Mouse (Mus musculus) MEL (cell line): ENCODE results near the gene Tsga10. TPM values are rescaled to one million over a fixed set of nuclear protein-coding genes. Genes with fewer than 3 reads are reported as not detected.

Experiments
- DNase-seq: peaks from one replicate; pipeline ENCODE4 v3.0.0; 2011; ENCODE audit warnings: low read depth, low spot score
- H3K27ac ChIP-seq: 2 replicates; pipeline ENCODE4 v1.5.1; 2012; ENCODE audit warnings: low read depth, mild to moderate bottlenecking, control low read depth, low read length, moderate library complexity; ENCODE audit not compliant: control insufficient read depth
- H3K27me3 ChIP-seq, 2 experiments: fragments of 150-350 bp in 1 of 2; sonication (generic) in 1 of 2; 2 replicates each; pipeline ENCODE4 v1.6.1; 2012; ENCODE audit warnings: low read length in 2 of 2, mild to moderate bottlenecking in 2 of 2, improper control_type of control experiment in 1 of 2, moderate library complexity in 1 of 2; ENCODE audit not compliant: insufficient read depth in 2 of 2, control insufficient read depth in 1 of 2
- H3K36me3 ChIP-seq, 2 experiments: 2 replicates each; pipeline ENCODE4 v1.6.1; 2012 to 2014; ENCODE audit warnings: low read length in 2 of 2, improper control_type of control experiment in 1 of 2, inconsistent platforms in 1 of 2, mild to moderate bottlenecking in 1 of 2; ENCODE audit not compliant: insufficient read depth in 2 of 2, control insufficient read depth in 1 of 2
- H3K4me1 ChIP-seq, 2 experiments: fragments of 150-350 bp in 1 of 2; sonication (generic) in 1 of 2; 2 replicates each; pipeline ENCODE4 v1.6.1; 2012; ENCODE audit warnings: low read length in 2 of 2, improper control_type of control experiment in 1 of 2, mild to moderate bottlenecking in 1 of 2; ENCODE audit not compliant: insufficient read depth in 2 of 2, control insufficient read depth in 1 of 2
- H3K4me3 ChIP-seq, 2 experiments: fragments of 150-350 bp in 1 of 2; sonication (generic) in 1 of 2; 2 replicates each; pipeline ENCODE4 v1.5.1; 2012; ENCODE audit warnings: low read depth in 2 of 2, low read length in 2 of 2, mild to moderate bottlenecking in 2 of 2, moderate library complexity in 2 of 2, control low read depth in 1 of 2, improper control_type of control experiment in 1 of 2; ENCODE audit not compliant: control insufficient read depth in 1 of 2, insufficient read depth in 1 of 2
- H3K79me2 ChIP-seq: 2 replicates; pipeline ENCODE4 v1.6.1; 2012; ENCODE audit warnings: mild to moderate bottlenecking, low read length, moderate library complexity; ENCODE audit not compliant: control insufficient read depth, poor library complexity, insufficient read depth
- H3K9ac ChIP-seq: 2 replicates; pipeline ENCODE4 v1.6.1; 2012; ENCODE audit warnings: low read depth, mild to moderate bottlenecking, control low read depth, low read length, moderate library complexity; ENCODE audit not compliant: control insufficient read depth, poor library complexity, severe bottlenecking
- H3K9me3 ChIP-seq: fragments of 150-350 bp; sonication (generic); replicated peaks from 2 replicates; pipeline ENCODE4 v1.6.1; 2012; ENCODE audit warnings: mild to moderate bottlenecking, low read length, improper control_type of control experiment, moderate library complexity; ENCODE audit not compliant: insufficient read depth
- BHLHE40 ChIP-seq: IDR thresholded peaks from 2 replicates; pipeline ENCODE4 v1.6.1; 2012; ENCODE audit warnings: low read depth, mild to moderate bottlenecking, inconsistent platforms, low read length, improper control_type of control experiment, borderline replicate concordance
- CHD2 ChIP-seq: IDR thresholded peaks from 2 replicates; pipeline ENCODE4 v1.6.1; 2011; ENCODE audit warnings: low read length, improper control_type of control experiment
- JUND ChIP-seq: IDR thresholded peaks from 2 replicates; pipeline ENCODE4 v1.6.1; 2011; ENCODE audit warnings: low read depth, mild to moderate bottlenecking, improper control_type of control experiment, low read length
- KAT2A ChIP-seq: conservative IDR thresholded peaks from 2 replicates; pipeline ENCODE4 v1.6.1; 2012; ENCODE audit warnings: low read depth, low read length, improper control_type of control experiment, inconsistent platforms
- MAFK ChIP-seq: IDR thresholded peaks from 2 replicates; pipeline ENCODE4 v1.6.1; 2011; ENCODE audit warnings: low read depth, mild to moderate bottlenecking, low read length, improper control_type of control experiment, borderline replicate concordance
- MEF2A ChIP-seq: IDR thresholded peaks from 2 replicates; pipeline ENCODE4 v1.6.1; 2014; ENCODE audit warnings: low read depth, mild to moderate bottlenecking, inconsistent platforms, low read length, improper control_type of control experiment; ENCODE audit not compliant: poor library complexity, insufficient replicate concordance, severe bottlenecking; ENCODE audit errors: extremely low read depth
- NRF1 ChIP-seq: IDR thresholded peaks from 2 replicates; pipeline ENCODE4 v1.6.1; 2014; ENCODE audit warnings: low read depth, mild to moderate bottlenecking, inconsistent platforms, low read length, improper control_type of control experiment, moderate library complexity; ENCODE audit not compliant: poor library complexity, insufficient read depth, severe bottlenecking
- RAD21 ChIP-seq: IDR thresholded peaks from 2 replicates; pipeline ENCODE4 v1.6.1; 2011; ENCODE audit warnings: mild to moderate bottlenecking, low read depth, low read length, improper control_type of control experiment
- SMC3 ChIP-seq: IDR thresholded peaks from 2 replicates; pipeline ENCODE4 v1.6.1; 2011; ENCODE audit warnings: low read depth, low read length, improper control_type of control experiment
- TCF12 ChIP-seq: IDR thresholded peaks from 2 replicates; pipeline ENCODE4 v1.6.1; 2014; ENCODE audit warnings: low read depth, mild to moderate bottlenecking, inconsistent platforms, low read length, improper control_type of control experiment, moderate library complexity
- USF2 ChIP-seq, 2 experiments: IDR thresholded peaks; 2 replicates each; pipeline ENCODE4 v1.6.1; 2011 to 2012; ENCODE audit warnings: improper control_type of control experiment in 2 of 2, low read length in 2 of 2, borderline replicate concordance in 1 of 2, inconsistent platforms in 1 of 2, low read depth in 1 of 2, mild to moderate bottlenecking in 1 of 2; ENCODE audit not compliant: insufficient read depth in 1 of 2
- ZMIZ1 ChIP-seq: IDR thresholded peaks from 2 replicates; pipeline ENCODE4 v1.6.1; 2012; ENCODE audit warnings: low read depth, mild to moderate bottlenecking, inconsistent platforms, low read length, improper control_type of control experiment, moderate library complexity
- ZNF384 ChIP-seq: IDR thresholded peaks from 2 replicates; pipeline ENCODE4 v1.6.1; 2012; ENCODE audit warnings: low read depth, mild to moderate bottlenecking, inconsistent platforms, low read length, improper control_type of control experiment
- polyA plus RNA-seq, 2 experiments: library from polyadenylated mRNA; stranded (reverse) in 1 of 2; unstranded in 1 of 2; fragments of >175 nt in 1 of 2; fragments of >200 nt in 1 of 2; gene quantifications; 2 replicates each; pipeline versions ENCODE4 v1.2.1 to v1.2.4; 2012; ENCODE audit warnings: low replicate concordance in 2 of 2, low read depth in 1 of 2; ENCODE audit not compliant: insufficient read length in 2 of 2, insufficient read depth in 1 of 2, missing spikeins in 1 of 2
- total RNA-seq: library from RNA; depleted of rRNA; stranded (reverse); fragments of 300-350 nt; gene quantifications from 2 replicates; pipeline ENCODE4 v1.2.3, GENCODE M21; 2012

Tsga10 gene
- total and polyA plus RNA-seq, 3 experiments: 0.35 to 0.64 TPM; not detected in 1

- no peak overlapping the region for H3K9ac ChIP-seq
- H3K36me3 ChIP-seq: peaks cover 0 to 7% of the 10 kb centered on the region in 2 experiments; a peak in 2 of 4 replicates
- H3K27ac ChIP-seq: no peak overlapping the region
- TF ChIP-seq ZNF384: peak; percentile 32; the same call in 1 of the 2 replicates
- TF ChIP-seq CHD2: no peak
- no peak for TF ChIP-seq USF2 (IDR thresholded peaks at IDR 0.05; ENCODE audit: borderline replicate concordance in 1 of 2, insufficient read depth in 1 of 2, low read depth in 1 of 2, low read length in 2 of 2)
- no peaks in the 10 kb centered on the region for H3K27me3 ChIP-seq
- no peak overlapping the region for H3K4me3 ChIP-seq
- no peak for DNase-seq
- no peaks in the 10 kb centered on the region for H3K9me3 ChIP-seq
- no peaks in the 10 kb centered on the region for H3K79me2 ChIP-seq
- 0 out of 4 replicates have a peak, but pooled peaks cover 0 to 4% of the 10 kb centered on the region in 2 experiments for H3K4me1 ChIP-seq
Observed at GRCm38 (mm10) chr1:37883411-37883810, 17.2 kb upstream of the Tsga10 start.

- H3K36me3 ChIP-seq: peaks cover 5% of the 10 kb centered on the region in 2 experiments
Observed at GRCm38 (mm10) chr1:37877736-37878460, 11.7 kb upstream of the Tsga10 start.

GRCm38 (mm10) chr1:37873157-37873556 lies 6.9 kb upstream of the Tsga10 start:
- Histone ChIP-seq H3K27me3 (no peaks in the 10 kb centered on the region), H3K36me3 (peaks cover 0 to 13% of the 10 kb centered on the region in 2 experiments; a peak in 3 of 4 replicates), H3K4me3 (peak overlapping the region; percentile 81 to 82), H3K79me2 (no peaks in the 10 kb centered on the region; the same call in 1 of the 2 replicates), H3K4me1 (peaks cover 2 to 13% of the 10 kb centered on the region in 2 experiments; a peak in 3 of 4 replicates), H3K9ac (peak overlapping the region; percentile 78), H3K9me3 (no peaks in the 10 kb centered on the region), H3K27ac (peak overlapping the region; percentile 89)
- peak; percentile 47 for DNase-seq
- no peak for TF ChIP-seq SMC3

More at GRCm38 (mm10) chr1:37877736-37878460, 11.7 kb upstream of the Tsga10 start:
- no peaks in the 10 kb centered on the region; a peak in 1 of 4 replicates for H3K4me1 ChIP-seq
- no peak overlapping the region for H3K27ac ChIP-seq
- no peak overlapping the region for H3K4me3 ChIP-seq
- no peak overlapping the region for H3K9ac ChIP-seq
- TF ChIP-seq TCF12 (no peak), JUND (no peak), ZNF384 (no peak), NRF1 (no peak), BHLHE40 (no peak), ZMIZ1 (no peak), MEF2A (no peak), RAD21 (no peak), MAFK (no peak), KAT2A (no peak)
- H3K9me3 ChIP-seq: no peaks in the 10 kb centered on the region
- no peak for DNase-seq
- no peaks in the 10 kb centered on the region for H3K79me2 ChIP-seq
- H3K27me3 ChIP-seq: no peaks in the 10 kb centered on the region
